Mouse (Mus musculus) forebrain, embryonic 14.5 days (tissue): ENCODE results near the gene Commd7. TPM values are rescaled to one million over a fixed set of nuclear protein-coding genes. Genes with fewer than 3 reads are reported as not detected.

Experiments used
- ATAC-seq: fragments of 200-750 bp; cut with Nextera tagmentation; 2 replicates; pipeline ENCODE4 v1.8.0; 2017; ENCODE audit warnings: mild to moderate bottlenecking, moderate library complexity
- DNase-seq: peaks from one replicate; pipeline ENCODE4 v3.0.0-alpha.2; 2015; ENCODE audit warnings: low spot score
- H3K27ac ChIP-seq: fragments of 300-500 bp; sonication (generic); 2 replicates; pipeline ENCODE4 v1.5.1; 2014; ENCODE audit warnings: low read depth, mild to moderate bottlenecking, control low read depth, low read length, moderate library complexity
- H3K27me3 ChIP-seq: fragments of 300-500 bp; sonication (generic); replicated peaks from 2 replicates; pipeline ENCODE4 v1.6.1; 2014; ENCODE audit warnings: low read length, control low read depth, mixed read lengths; ENCODE audit not compliant: control insufficient read depth, insufficient read depth
- H3K36me3 ChIP-seq: fragments of 300-500 bp; sonication (generic); 2 replicates; pipeline ENCODE4 v1.6.1; 2014; ENCODE audit warnings: low read length, control low read depth; ENCODE audit not compliant: control insufficient read depth, insufficient read depth
- H3K4me1 ChIP-seq: fragments of 300-500 bp; sonication (generic); 2 replicates; pipeline ENCODE4 v1.6.1; 2014; ENCODE audit warnings: antibody characterized with exemption, low read length, control low read depth; ENCODE audit not compliant: control insufficient read depth, insufficient read depth
- H3K4me2 ChIP-seq: fragments of 300-500 bp; sonication (generic); 2 replicates; pipeline ENCODE4 v1.6.1; 2014; ENCODE audit warnings: mild to moderate bottlenecking, control low read depth, low read length
- H3K4me3 ChIP-seq: fragments of 300-500 bp; sonication (generic); 2 replicates; pipeline ENCODE4 v1.5.1; 2014; ENCODE audit warnings: low read depth, low read length, control low read depth
- H3K9ac ChIP-seq: fragments of 300-500 bp; sonication (generic); 2 replicates; pipeline ENCODE4 v1.6.1; 2014; ENCODE audit warnings: mild to moderate bottlenecking, low read length, control low read depth, moderate library complexity
- H3K9me3 ChIP-seq: fragments of 300-500 bp; sonication (generic); replicated peaks from 2 replicates; pipeline ENCODE4 v1.6.1; 2016; ENCODE audit warnings: low read length, control low read depth, mixed read lengths; ENCODE audit not compliant: control insufficient read depth
- WGBS: fragments of 180-500 bp; shearing (Covaris S2); extraction: QIAGEN DNeasy Blood & Tissue Kit; methylation state at CpG from one replicate; pipeline ENCODE4 v1.1.7; 2014; 5-methylcytosine and 5-hydroxymethylcytosine counted together
- polyA plus RNA-seq: library from polyadenylated mRNA; unstranded; fragments of >200 nt; fragmentation: Nextera tagmentation; extraction: Ambion mirVana; gene quantifications from 2 replicates; pipeline ENCODE4 v1.2.1, GENCODE M21; 2014

Gene Commd7
- polyA plus RNA-seq, 1 experiment from 2014 or later, result 86.9 TPM

DNA sequence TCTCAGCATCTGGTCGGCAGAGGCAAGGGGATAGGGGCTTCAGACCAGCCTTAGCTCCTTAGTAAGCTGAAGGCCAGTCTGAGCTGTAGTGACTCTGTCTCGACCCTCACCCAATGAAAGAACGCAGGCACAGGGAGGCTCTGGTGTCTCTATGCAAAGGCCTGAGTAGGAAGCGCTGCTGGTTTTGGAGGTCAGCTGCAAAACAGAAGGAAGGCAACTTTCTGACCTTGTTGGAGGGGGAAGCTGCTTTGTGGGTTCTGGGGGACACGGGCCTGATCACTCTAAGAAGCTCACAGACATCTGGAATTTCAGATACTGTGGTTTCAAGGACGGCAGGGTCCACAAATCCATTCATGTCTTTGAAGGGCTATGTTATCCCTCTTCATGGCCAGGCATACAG lies 46.6 kb downstream of the Commd7 start:
- no peaks in the 10 kb centered on the region for H3K36me3 ChIP-seq
- 68% methylated on average over 6 of the region's 6 CpGs for WGBS
- ATAC-seq (no peak), DNase-seq (no peak)
- H3K9me3 ChIP-seq, result no peaks in the 10 kb centered on the region
- H3K27ac ChIP-seq, result no peak overlapping the region
- H3K27me3 ChIP-seq, result no peaks in the 10 kb centered on the region
- H3K4me3 ChIP-seq, result no peak overlapping the region
- no peak overlapping the region for H3K9ac ChIP-seq
- H3K4me1 ChIP-seq, result peaks cover 9% of the 10 kb centered on the region
- H3K4me2 ChIP-seq, result peak overlapping the region; percentile 46; the same call in 1 of the 2 replicates

- Histone ChIP-seq H3K9ac (no peak overlapping the region), H3K4me3 (no peak overlapping the region), H3K27me3 (no peaks in the 10 kb centered on the region), H3K27ac (no peak overlapping the region), H3K4me2 (no peak overlapping the region), H3K4me1 (peaks cover 9% of the 10 kb centered on the region), H3K36me3 (no peaks in the 10 kb centered on the region), H3K9me3 (no peaks in the 10 kb centered on the region)
- ATAC-seq (no peak), DNase-seq (no peak)
- 69% methylated on average over 4 of the region's 4 CpGs for WGBS
These were observed 48.2 kb downstream of the Commd7 start for GRCm38 (mm10) chr2:153584396-153584795.

- H3K4me3 ChIP-seq, result no peak overlapping the region
- no peaks in the 10 kb centered on the region for H3K27me3 ChIP-seq
- DNase-seq (peak; percentile 41), ATAC-seq (peak; percentile 42; the same call in 1 of the 2 replicates)
- WGBS, result 29% methylated on average over 13 of the region's 14 CpGs
- H3K27ac ChIP-seq, result no peak overlapping the region
- H3K9ac ChIP-seq, result 0 out of 2 replicates have a peak overlapping the region, but pooled peaks have one; percentile 21
- peaks cover 9% of the 10 kb centered on the region for H3K4me1 ChIP-seq
- no peaks in the 10 kb centered on the region for H3K9me3 ChIP-seq
- H3K36me3 ChIP-seq, result no peaks in the 10 kb centered on the region
- H3K4me2 ChIP-seq, result no peak overlapping the region
These were observed 48.9 kb downstream of the Commd7 start for GRCm38 (mm10) chr2:153583641-153584049.

DNA sequence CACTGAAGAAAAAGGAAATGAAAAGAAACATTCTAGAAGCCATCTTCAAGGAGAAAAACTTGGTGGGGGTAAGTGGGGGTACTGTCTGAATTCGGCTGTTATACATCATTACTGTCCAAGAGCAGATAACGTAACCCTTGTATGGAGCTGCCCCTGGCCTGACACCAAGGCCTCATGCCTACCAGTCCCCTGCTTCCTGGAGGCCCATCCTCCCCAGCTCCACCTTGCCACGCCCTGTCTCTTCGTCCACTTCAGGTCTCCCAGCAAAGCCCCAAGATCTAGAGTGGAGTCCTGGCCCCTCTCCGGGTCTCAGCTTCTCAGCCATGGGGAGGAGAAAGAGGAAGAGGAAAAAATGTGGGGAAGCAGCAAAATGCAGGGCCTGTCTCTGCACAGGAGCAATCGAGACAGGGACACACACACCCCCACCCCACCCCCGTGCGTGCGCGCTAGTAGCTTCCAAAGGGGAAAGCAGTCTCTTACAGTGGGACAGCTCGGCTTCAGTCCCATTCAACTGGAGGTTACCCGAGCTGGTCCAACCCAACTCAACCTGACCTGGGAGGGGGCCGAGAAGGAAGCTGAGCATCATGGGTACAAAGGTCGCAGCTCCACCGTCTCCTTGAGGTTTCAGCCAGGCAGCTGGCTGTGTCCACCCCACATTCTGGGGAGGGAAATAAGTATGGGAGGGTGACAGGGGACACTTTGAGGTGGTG lies 49.5 kb downstream of the Commd7 start:
- Histone ChIP-seq H3K4me2 (no peak overlapping the region), H3K27me3 (no peaks in the 10 kb centered on the region), H3K36me3 (no peaks in the 10 kb centered on the region), H3K9ac (0 out of 2 replicates have a peak overlapping the region, but pooled peaks have one; percentile 21), H3K9me3 (no peaks in the 10 kb centered on the region), H3K4me3 (no peak overlapping the region), H3K4me1 (peaks cover 9% of the 10 kb centered on the region), H3K27ac (no peak overlapping the region)
- 54% methylated on average over 15 of the region's 15 CpGs for WGBS
- DNase-seq, result no peak
- no peak for ATAC-seq

- no peak for DNase-seq
- no peaks in the 10 kb centered on the region for H3K36me3 ChIP-seq
- peaks cover 9% of the 10 kb centered on the region for H3K4me1 ChIP-seq
- H3K27ac ChIP-seq, result no peak overlapping the region
- no peak overlapping the region for H3K4me3 ChIP-seq
- H3K9me3 ChIP-seq, result no peaks in the 10 kb centered on the region
- 93% methylated on average over 7 of the region's 7 CpGs for WGBS
- H3K27me3 ChIP-seq, result no peaks in the 10 kb centered on the region
- H3K9ac ChIP-seq, result no peak overlapping the region
- ATAC-seq, result no peak
- no peak overlapping the region for H3K4me2 ChIP-seq
These were observed 51.2 kb downstream of the Commd7 start for GRCm38 (mm10) chr2:153581416-153581815.

- no peak for ATAC-seq
- peaks cover 6% of the 10 kb centered on the region for H3K4me1 ChIP-seq
- no peak for DNase-seq
- H3K9ac ChIP-seq, result no peak overlapping the region
- H3K27me3 ChIP-seq, result no peaks in the 10 kb centered on the region
- no peaks in the 10 kb centered on the region for H3K9me3 ChIP-seq
- 36% methylated on average over 4 of the region's 4 CpGs for WGBS
- no peak overlapping the region for H3K27ac ChIP-seq
- H3K36me3 ChIP-seq, result no peaks in the 10 kb centered on the region
- no peak overlapping the region for H3K4me3 ChIP-seq
- H3K4me2 ChIP-seq, result no peak overlapping the region
These were observed 52.1 kb downstream of the Commd7 start for GRCm38 (mm10) chr2:153580458-153580985.

GRCm38 (mm10) chr2:153580042-153580441 lies 52.5 kb downstream of the Commd7 start:
- Histone ChIP-seq H3K4me3 (no peak overlapping the region), H3K4me2 (no peak overlapping the region), H3K27me3 (no peaks in the 10 kb centered on the region), H3K9me3 (no peaks in the 10 kb centered on the region), H3K9ac (no peak overlapping the region), H3K27ac (no peak overlapping the region), H3K36me3 (no peaks in the 10 kb centered on the region), H3K4me1 (peaks cover 6% of the 10 kb centered on the region)
- DNase-seq (no peak), ATAC-seq (no peak)
- 88% methylated on average over 3 of the region's 3 CpGs for WGBS

GRCm38 (mm10) chr2:153577122-153577521 lies 55.5 kb downstream of the Commd7 start:
- Histone ChIP-seq H3K27ac (no peak overlapping the region), H3K4me1 (no peaks in the 10 kb centered on the region), H3K27me3 (no peaks in the 10 kb centered on the region), H3K36me3 (no peaks in the 10 kb centered on the region), H3K9ac (no peak overlapping the region), H3K4me3 (no peak overlapping the region), H3K9me3 (no peaks in the 10 kb centered on the region), H3K4me2 (no peak overlapping the region)
- ATAC-seq, result no peak
- no peak for DNase-seq
- WGBS, result 46% methylated on average over 4 of the region's 4 CpGs

- Histone ChIP-seq H3K9me3 (no peaks in the 10 kb centered on the region), H3K27ac (no peak overlapping the region), H3K27me3 (no peaks in the 10 kb centered on the region), H3K36me3 (no peaks in the 10 kb centered on the region), H3K4me2 (no peak overlapping the region), H3K4me1 (no peaks in the 10 kb centered on the region), H3K4me3 (no peak overlapping the region), H3K9ac (no peak overlapping the region)
- WGBS, result 82% methylated on average over 3 of the region's 3 CpGs
- ATAC-seq (no peak), DNase-seq (no peak)
These were observed 56.4 kb downstream of the Commd7 start for GRCm38 (mm10) chr2:153576150-153576549.
